Mouse (Mus musculus): ENCODE measurements around the gene Chn2.

- TF ChIP-seq SMC3 (IDR thresholded peaks at IDR 0.05; ENCODE audit: low read depth, low read length) (no peak), JUND (conservative IDR thresholded peaks at IDR 0.05; ENCODE audit: low read depth, low read length) (no peak), CTCF (conservative IDR thresholded peaks at IDR 0.05 in 1 of 2, IDR thresholded peaks at IDR 0.05 in 1 of 2; ENCODE audit: low read depth in 2 of 2, low read length in 2 of 2) (no peak), POLR2A (IDR thresholded peaks at IDR 0.05; ENCODE audit: low read depth, low read length) (no peak), EP300 (IDR thresholded peaks at IDR 0.05; ENCODE audit: low read length) (no peak), CHD1 (IDR thresholded peaks at IDR 0.05; ENCODE audit: low read depth, low read length) (no peak), ZC3H11A (IDR thresholded peaks at IDR 0.05; ENCODE audit: low read depth, low read length) (no peak), ETS1 (conservative IDR thresholded peaks at IDR 0.05; ENCODE audit: low read depth, low read length) (no peak), ZKSCAN1 (IDR thresholded peaks at IDR 0.05; ENCODE audit: borderline replicate concordance, low read depth, low read length) (no peak), RCOR1 (conservative IDR thresholded peaks at IDR 0.05; ENCODE audit: low read depth, low read length) (no peak), KAT2A (IDR thresholded peaks at IDR 0.05; ENCODE audit: insufficient replicate concordance, low read length) (no peak), USF2 (conservative IDR thresholded peaks at IDR 0.05; ENCODE audit: low read depth, low read length) (no peak), MXI1 (IDR thresholded peaks at IDR 0.05; ENCODE audit: low read depth, low read length) (no peak)
These were observed 20.5 kb upstream of the Chn2 start for GRCm38 (mm10) chr6:54018861-54019260.
